In the genomic region with DNA sequence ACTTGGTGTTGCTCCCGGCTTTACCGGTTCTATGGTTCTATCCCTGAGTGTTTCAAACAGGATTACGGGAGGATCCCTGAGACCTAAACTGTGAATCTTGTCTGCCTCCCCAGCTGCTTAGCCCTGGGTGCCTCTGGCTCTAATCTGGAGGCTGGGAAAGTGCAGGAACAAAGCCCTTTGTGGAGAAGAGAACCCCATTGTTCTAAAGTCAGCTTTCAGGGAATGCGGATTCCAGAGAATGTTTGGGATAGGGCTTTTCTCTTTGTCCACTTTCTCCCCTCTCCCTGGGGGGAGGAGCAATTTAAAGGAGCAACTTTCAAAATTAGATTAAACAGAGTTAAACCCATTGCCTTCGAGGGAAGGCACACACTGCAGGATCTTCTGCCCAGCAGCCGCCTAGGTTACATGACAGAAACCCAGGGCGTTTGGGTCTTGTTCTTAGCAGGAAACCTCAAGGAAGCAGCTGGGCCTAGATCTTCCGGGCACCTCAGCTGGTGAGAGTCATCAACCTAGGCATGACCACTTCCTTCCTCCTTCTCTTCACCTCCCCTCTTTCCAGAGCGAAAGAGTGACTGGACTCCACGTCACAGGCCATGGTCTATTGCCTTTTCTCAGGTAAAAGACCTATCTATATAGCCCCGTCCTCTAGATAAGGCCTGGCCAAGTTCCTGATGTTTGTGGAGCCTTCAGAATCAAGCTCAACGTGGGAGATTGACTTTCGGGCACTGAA, we compare ENCODE assay signal across 8 mouse cellular contexts. TPM values are rescaled to one million over a fixed set of nuclear protein-coding genes. Genes with fewer than 3 reads are reported as not detected.
A peak's percentile ranks its signal among the peaks of the same experiment; 100 is the strongest.
DNase-seq lines count a peak whose midpoint lies in the region; ATAC-seq and TF ChIP-seq lines count a peak whose summit lies in the region.

No protein-coding gene starts in this region.

- no peak for ATAC-seq in kidney, embryonic 15.5 days (replicated peaks; ENCODE audit: low FRiP score)
- ATAC-seq in limb, embryonic 15.5 days (ENCODE audit: insufficient number of reproducible peaks, low FRiP score, low TSS enrichment, low read depth), result no peak
- ATAC-seq in neutrophil, adult 5-6 weeks (ENCODE audit: extremely low read depth, insufficient number of reproducible peaks, low FRiP score, poor library complexity, severe bottlenecking), result peak; percentile 88

- peaks cover 54% of the 10 kb centered on the region for H3K27me3 ChIP-seq in kidney, embryonic 15.5 days
- H3K27me3 ChIP-seq in limb, embryonic 15.5 days, result peaks cover 59% of the 10 kb centered on the region

- peak overlapping the region; percentile 68 for H3K4me3 ChIP-seq in kidney, embryonic 15.5 days (replicated peaks)
- peak overlapping the region; percentile 92 for H3K4me3 ChIP-seq in cortical plate, adult 2 months (ENCODE audit: insufficient read depth, low read length)
- H3K4me3 ChIP-seq in limb, embryonic 15.5 days, result 0 out of 2 replicates have a peak overlapping the region, but pooled peaks have one; percentile 48

- H3K9ac ChIP-seq in kidney, embryonic 15.5 days, result no peak overlapping the region
- no peak overlapping the region for H3K9ac ChIP-seq in limb, embryonic 15.5 days

- WGBS in kidney, embryonic 15.5 days, result 49% methylated on average over 13 of the region's 13 CpGs
- 51% methylated on average over 13 of the region's 13 CpGs for WGBS in limb, embryonic 15.5 days

- H3K27ac ChIP-seq in kidney, embryonic 15.5 days, result peak overlapping the region; percentile 67
- peak overlapping the region; percentile 52; the same call in 1 of the 2 replicates for H3K27ac ChIP-seq in cortical plate, adult 2 months (ENCODE audit: insufficient read depth, low read length)
- no peak overlapping the region for H3K27ac ChIP-seq in limb, embryonic 15.5 days

- no peaks in the 10 kb centered on the region for H3K36me3 ChIP-seq in kidney, embryonic 15.5 days
- no peaks in the 10 kb centered on the region for H3K36me3 ChIP-seq in limb, embryonic 15.5 days

- peaks cover 47% of the 10 kb centered on the region for H3K4me1 ChIP-seq in kidney, embryonic 15.5 days
- H3K4me1 ChIP-seq in cortical plate, adult 2 months (ENCODE audit: control insufficient read depth, insufficient read depth, low read length), result peaks cover 8% of the 10 kb centered on the region
- peaks cover 20% of the 10 kb centered on the region for H3K4me1 ChIP-seq in limb, embryonic 15.5 days

- DNase-seq in kidney, postnatal 14 days, result no peak
- no peak for DNase-seq in frontal cortex, postnatal 36 days (ENCODE audit: low spot score in 2 of 2)
- DNase-seq in kidney, adult 8-10 months, result no peak
- no peak for DNase-seq in left cerebral cortex, adult 11 months (ENCODE audit: low spot score)

- no peaks in the 10 kb centered on the region for H3K9me3 ChIP-seq in kidney, embryonic 15.5 days (replicated peaks)
- H3K9me3 ChIP-seq in limb, embryonic 15.5 days, result no peaks in the 10 kb centered on the region

- no peak for TF ChIP-seq POLR2A in cortical plate, adult 2 months (IDR thresholded peaks at IDR 0.05; ENCODE audit: extremely low read depth, insufficient read depth, low read length)

- TF ChIP-seq CTCF in cortical plate, adult 2 months (IDR thresholded peaks at IDR 0.05; ENCODE audit: extremely low read depth, insufficient read depth, low read length), result no peak

- H3K4me2 ChIP-seq in kidney, embryonic 15.5 days, result peak overlapping the region; percentile 98
- no peak overlapping the region for H3K4me2 ChIP-seq in limb, embryonic 15.5 days

RNA-seq across cellular contexts. Expression of a gene that starts 1.0 kb away (rescaled TPM):
- 14.9 and 15.3 TPM in 2 replicates for polyA plus RNA-seq in kidney, embryonic 15.5 days (2015; fragmentation: Nextera tagmentation; extraction: Ambion mirVana)
- 51.5 and 55.4 TPM in 2 replicates for polyA plus RNA-seq in cortical plate, adult 2 months (2012; rRNA removed)
- 4.1 and 4.3 TPM in 2 replicates for polyA plus RNA-seq in limb, embryonic 15.5 days (2015; fragmentation: Nextera tagmentation; extraction: Ambion mirVana)
- total RNA-seq in neutrophil, adult 5-6 weeks (2017), result 51.2 and 52.0 TPM in 2 replicates

RNA-seq across cellular contexts. Expression of a gene that starts 41.5 kb away (rescaled TPM):
- 10.9 and 12.3 TPM in 2 replicates for polyA plus RNA-seq in kidney, embryonic 15.5 days (2015; fragmentation: Nextera tagmentation; extraction: Ambion mirVana)
- 6.9 and 7.4 TPM in 2 replicates for polyA plus RNA-seq in cortical plate, adult 2 months (2012; rRNA removed)
- 7.2 and 10.2 TPM in 2 replicates for polyA plus RNA-seq in limb, embryonic 15.5 days (2015; fragmentation: Nextera tagmentation; extraction: Ambion mirVana)
- 29.6 and 32.8 TPM in 2 replicates for total RNA-seq in neutrophil, adult 5-6 weeks (2017)

RNA-seq across cellular contexts. Expression of a gene that starts 55.7 kb away (rescaled TPM):
- 0.12 and 0.14 TPM in 2 replicates for polyA plus RNA-seq in kidney, embryonic 15.5 days (2015; fragmentation: Nextera tagmentation; extraction: Ambion mirVana)
- polyA plus RNA-seq in cortical plate, adult 2 months (2012; rRNA removed), result 73.8 and 87.3 TPM in 2 replicates
- not detected in 2 replicates for polyA plus RNA-seq in limb, embryonic 15.5 days (2015; fragmentation: Nextera tagmentation; extraction: Ambion mirVana)
- total RNA-seq in neutrophil, adult 5-6 weeks (2017), result not detected in 2 replicates

Comparison
In these comparisons a context has a peak if more than half of its experiments do, and no peak if none do; other contexts are left out.
1. RNA of a gene that starts 55.7 kb away (polyA plus RNA-seq): 73.8 to 87.3 TPM in cortical plate, adult 2 months; 0.12 to 0.14 TPM in kidney, embryonic 15.5 days and not detected in limb, embryonic 15.5 days; every median in the first group is over 10 times any median in the second.
2. Peak in every context shown above with its lines, with median percentiles within 50 percentile points of each other: H3K4me3 ChIP-seq.